Mouse (Mus musculus) thymus, postnatal 4 days (tissue): Measurements from ENCODE around the gene Prl3c1.
"Not testable (repeated sequence)": the region's sequence is repeated elsewhere in the genome, so short reads cannot be mapped to it uniquely, and the experiment has no call there.

Experiments
- DNase-seq: peaks from one replicate; pipeline ENCODE4 v3.0.0; 2021

Gene Prl3c1

DNA sequence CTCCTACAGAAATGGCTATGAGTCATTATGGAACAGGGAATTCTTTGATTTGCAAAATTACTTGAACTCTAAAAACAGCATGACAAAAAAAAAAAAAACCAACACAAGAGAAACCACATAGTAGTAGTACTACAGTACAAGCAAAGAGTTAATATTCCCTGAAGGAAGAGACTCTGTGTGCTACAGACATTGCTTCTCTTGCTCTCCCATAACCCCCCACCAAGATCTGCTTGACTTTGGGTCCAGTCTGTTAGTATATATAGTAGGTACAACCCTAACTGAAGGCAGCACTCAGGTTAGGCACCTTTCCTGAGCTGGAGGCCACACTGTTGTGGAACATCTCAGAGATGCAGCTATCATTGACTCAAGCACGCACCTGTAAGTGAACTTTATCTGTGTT, at the start of gene Prl3c1:
Prl3c1 (plus strand) TSS at position 301 of the 400 bp plus-strand sequence.
- DNase-seq, result no peak

GRCm38 (mm10) chr13:27148264-27148663, 48.2 kb upstream of the Prl3c1 start:
- DNase-seq, result no peak

- not testable (repeated sequence) for DNase-seq
Measured at GRCm38 (mm10) chr13:27156490-27156889, 40.0 kb upstream of the Prl3c1 start, which contains the start of gene Prl3d3. Gene Prl3d3, plus strand, starts transcription at chr13:27156790.

DNA sequence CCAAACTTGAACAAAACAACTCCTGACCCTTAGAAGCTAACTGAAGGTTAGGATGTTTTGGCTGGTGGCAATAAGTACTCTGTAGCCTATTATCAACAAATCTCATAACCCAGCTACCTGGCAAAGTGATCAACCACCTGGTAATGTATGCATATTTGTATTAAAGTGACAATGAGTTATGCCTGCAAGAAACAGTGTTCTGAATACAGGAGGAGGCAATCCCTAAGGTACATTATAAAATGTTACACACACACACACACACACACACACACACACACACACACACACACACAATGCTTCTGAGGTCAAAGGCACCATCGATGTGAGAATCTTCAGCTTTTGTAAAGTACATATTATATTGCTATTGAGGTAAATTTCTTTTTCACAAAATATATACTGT, 45.1 kb downstream of the Prl3c1 start, which contains the start of gene Prl3b1:
Prl3b1 (plus strand) TSS at position 301 of the 400 bp plus-strand sequence.
- DNase-seq, result no peak
